Mouse (Mus musculus) megakaryocyte, embryonic 14.5 days (primary cell): Measurements from ENCODE around the gene Abhd14b.

Source experiments
- FLI1 ChIP-seq: IDR thresholded peaks from 2 replicates; pipeline ENCODE4 v1.6.1; 2012; ENCODE audit warnings: low read length, inconsistent platforms, mixed read lengths
- GATA1 ChIP-seq: IDR thresholded peaks from 3 replicates; pipeline ENCODE4 v1.6.1; 2012; ENCODE audit warnings: mixed read lengths, low read length, inconsistent platforms, borderline replicate concordance

DNA sequence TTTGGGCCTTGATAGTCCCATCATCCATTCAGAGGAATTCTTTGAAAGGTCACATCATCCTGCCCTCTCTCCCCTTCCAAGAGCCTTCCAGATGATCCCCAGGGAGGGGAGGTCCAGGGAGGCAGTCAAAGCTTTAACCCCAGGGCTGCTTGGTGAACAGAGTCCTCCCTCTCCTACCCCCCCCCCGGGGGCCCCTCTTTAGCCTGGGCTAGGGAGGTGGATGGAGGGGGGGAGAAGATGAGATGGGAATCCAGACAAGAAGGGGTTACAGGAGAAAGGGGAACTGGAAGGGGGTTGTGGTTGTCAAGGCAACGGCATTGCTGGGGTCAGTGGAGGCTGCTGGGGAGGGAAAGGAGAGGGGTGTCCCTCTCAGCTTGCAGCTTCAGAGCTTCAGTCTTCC, 26.7 kb upstream of the Abhd14b start:
- TF ChIP-seq GATA1 (no peak), FLI1 (no peak)
